Mouse (Mus musculus) midbrain, embryonic 10.5 days (tissue): ENCODE measurements around the gene Cspg5. TPM values are rescaled to one million over a fixed set of nuclear protein-coding genes. Genes with fewer than 3 reads are reported as not detected.

Experiments
- DNase-seq: peaks from one replicate; pipeline ENCODE4 v3.0.0-alpha.2; 2017; ENCODE audit warnings: low spot score
- H3K27ac ChIP-seq: fragments of 300-500 bp; sonication (generic); replicated peaks from 2 replicates; pipeline ENCODE4 v1.5.1; 2016; ENCODE audit warnings: mild to moderate bottlenecking
- H3K27me3 ChIP-seq: fragments of 300-500 bp; sonication (generic); 2 replicates; pipeline ENCODE4 v1.6.1; 2016; ENCODE audit warnings: low read depth, mild to moderate bottlenecking; ENCODE audit not compliant: poor library complexity, severe bottlenecking
- H3K36me3 ChIP-seq: fragments of 300-500 bp; sonication (generic); 2 replicates; pipeline ENCODE4 v1.6.1; 2016; ENCODE audit warnings: mild to moderate bottlenecking, moderate library complexity
- H3K4me1 ChIP-seq: fragments of 300-500 bp; sonication (generic); 2 replicates; pipeline ENCODE4 v1.6.1; 2016
- H3K4me3 ChIP-seq: fragments of 300-500 bp; sonication (generic); 2 replicates; pipeline ENCODE4 v1.5.1; 2016; ENCODE audit warnings: mild to moderate bottlenecking, moderate library complexity
- H3K9me3 ChIP-seq: fragments of 300-500 bp; sonication (generic); replicated peaks from 2 replicates; pipeline ENCODE4 v1.6.1; 2016; ENCODE audit warnings: mild to moderate bottlenecking
- WGBS: fragments of 180-500 bp; shearing (Covaris S2); methylation state at CpG from one replicate; pipeline ENCODE4 v1.1.7; 2016; 5-methylcytosine and 5-hydroxymethylcytosine counted together
- polyA plus RNA-seq: library from polyadenylated mRNA; unstranded; fragments of >200 nt; fragmentation: Nextera tagmentation; extraction: Ambion mirVana; gene quantifications from 2 replicates; pipeline ENCODE4 v1.2.1, GENCODE M21; 2016

Cspg5 gene
- 8.4 and 13.5 TPM in 2 replicates for polyA plus RNA-seq

GRCm38 (mm10) chr9:110243221-110243833 lies at the start of gene Cspg5:
Gene Cspg5, plus strand, starts transcription at chr9:110243783.
- peaks cover 51% of the 10 kb centered on the region for H3K27me3 ChIP-seq
- no peak for DNase-seq

DNA sequence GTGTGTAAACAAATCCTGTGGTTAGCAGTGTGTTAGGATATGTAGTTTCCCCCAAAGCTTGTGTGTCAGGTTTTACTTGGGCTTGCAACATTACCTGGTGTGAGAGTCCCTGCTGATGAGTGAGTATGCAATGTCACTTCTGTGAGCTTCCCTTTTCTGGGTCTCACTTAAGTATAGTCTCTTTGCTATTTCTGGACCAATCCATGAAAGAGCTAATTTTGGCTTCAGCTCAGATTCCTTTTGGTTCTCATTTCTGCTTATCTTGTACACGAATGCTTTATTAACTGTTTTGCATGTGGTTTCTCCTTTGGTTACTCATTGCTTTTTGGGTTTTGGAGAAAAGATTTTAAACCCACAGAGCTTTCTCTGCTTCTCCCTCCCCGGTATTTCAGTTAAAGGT lies 43.7 kb upstream of the Cspg5 start:
- Histone ChIP-seq H3K36me3 (peaks cover 100% of the 10 kb centered on the region), H3K27me3 (no peaks in the 10 kb centered on the region), H3K27ac (no peak overlapping the region), H3K4me3 (no peak overlapping the region), H3K4me1 (peaks cover 4% of the 10 kb centered on the region), H3K9me3 (no peaks in the 10 kb centered on the region)
- WGBS, result 94% methylated on average over 2 of the region's 2 CpGs
- no peak for DNase-seq

More at GRCm38 (mm10) chr9:110243221-110243833, at the start of gene Cspg5:
- Histone ChIP-seq H3K4me1 (peaks cover 33% of the 10 kb centered on the region), H3K4me3 (peak within 1 kb of the TSS; percentile 81), H3K36me3 (peaks cover 50% of the 10 kb centered on the region), H3K27ac (0 out of 2 replicates have a peak within 1 kb of the TSS, but pooled peaks have one; percentile 89), H3K9me3 (no peaks in the 10 kb centered on the region)
- WGBS, result 87% methylated on average over 7 of the region's 7 CpGs

DNA sequence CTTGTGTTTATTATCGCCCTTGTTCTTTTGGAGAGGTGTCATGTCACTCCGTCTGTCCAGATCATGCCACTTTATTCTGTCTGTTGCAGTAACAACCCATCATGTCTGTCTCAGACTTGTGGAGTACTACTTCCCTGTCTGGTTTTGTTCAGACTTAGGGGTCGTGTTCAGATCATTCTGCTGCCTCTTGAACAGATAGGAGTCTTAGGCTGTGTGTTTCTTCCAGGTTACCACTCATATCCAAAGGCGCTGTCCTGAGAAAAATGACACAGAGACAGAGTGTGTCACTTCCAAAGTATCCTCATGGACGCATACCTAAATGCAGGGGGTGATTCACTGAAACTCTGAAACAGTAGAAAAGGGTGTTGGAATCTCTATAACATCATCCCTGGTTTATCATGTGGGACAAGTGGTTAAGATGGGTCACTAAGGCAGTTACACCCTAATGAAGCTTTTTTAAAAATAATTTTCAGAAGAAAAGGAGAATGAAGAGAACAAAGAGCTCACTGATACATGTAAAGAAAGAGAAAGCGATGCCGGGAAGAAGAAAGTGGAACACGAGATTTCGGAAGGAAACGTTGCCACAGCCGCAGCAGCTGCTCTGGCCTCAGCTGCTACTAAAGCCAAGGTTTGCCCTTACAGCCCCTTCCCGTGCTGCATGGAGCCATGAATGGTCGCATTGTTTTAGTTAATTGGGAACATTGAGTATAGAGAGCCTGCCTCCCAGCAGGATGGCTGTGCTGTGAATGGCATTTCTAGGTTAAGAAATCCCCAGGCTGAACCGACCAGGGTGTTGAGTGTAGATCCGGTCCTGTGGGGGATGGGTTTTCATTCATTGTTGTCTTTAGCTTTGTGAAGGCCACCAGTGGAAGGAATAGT lies 37.8 kb upstream of the Cspg5 start:
- H3K4me1 ChIP-seq, result peaks cover 20% of the 10 kb centered on the region
- DNase-seq, result peak; percentile 38
- no peak overlapping the region for H3K4me3 ChIP-seq
- H3K27ac ChIP-seq, result peak overlapping the region; percentile 78
- no peaks in the 10 kb centered on the region for H3K27me3 ChIP-seq
- peaks cover 100% of the 10 kb centered on the region for H3K36me3 ChIP-seq
- WGBS, result 31% methylated on average over 15 of the region's 15 CpGs
- H3K9me3 ChIP-seq, result no peaks in the 10 kb centered on the region

- WGBS, result 84% methylated on average over 2 of the region's 2 CpGs
- peaks cover 100% of the 10 kb centered on the region for H3K36me3 ChIP-seq
- H3K4me3 ChIP-seq, result no peak overlapping the region
- H3K27ac ChIP-seq, result peak overlapping the region; percentile 78; the same call in 1 of the 2 replicates
- H3K4me1 ChIP-seq, result peaks cover 20% of the 10 kb centered on the region
- no peaks in the 10 kb centered on the region for H3K27me3 ChIP-seq
- H3K9me3 ChIP-seq, result no peaks in the 10 kb centered on the region
- no peak for DNase-seq
These were observed 37.1 kb upstream of the Cspg5 start for GRCm38 (mm10) chr9:110206437-110206836.

GRCm38 (mm10) chr9:110208265-110208664 lies 35.3 kb upstream of the Cspg5 start:
- H3K36me3 ChIP-seq, result peaks cover 100% of the 10 kb centered on the region
- H3K27ac ChIP-seq, result no peak overlapping the region
- H3K4me3 ChIP-seq, result no peak overlapping the region
- H3K27me3 ChIP-seq, result no peaks in the 10 kb centered on the region
- 77% methylated on average over 7 of the region's 7 CpGs for WGBS
- H3K9me3 ChIP-seq, result no peaks in the 10 kb centered on the region
- no peak for DNase-seq
- H3K4me1 ChIP-seq, result peaks cover 20% of the 10 kb centered on the region

DNA sequence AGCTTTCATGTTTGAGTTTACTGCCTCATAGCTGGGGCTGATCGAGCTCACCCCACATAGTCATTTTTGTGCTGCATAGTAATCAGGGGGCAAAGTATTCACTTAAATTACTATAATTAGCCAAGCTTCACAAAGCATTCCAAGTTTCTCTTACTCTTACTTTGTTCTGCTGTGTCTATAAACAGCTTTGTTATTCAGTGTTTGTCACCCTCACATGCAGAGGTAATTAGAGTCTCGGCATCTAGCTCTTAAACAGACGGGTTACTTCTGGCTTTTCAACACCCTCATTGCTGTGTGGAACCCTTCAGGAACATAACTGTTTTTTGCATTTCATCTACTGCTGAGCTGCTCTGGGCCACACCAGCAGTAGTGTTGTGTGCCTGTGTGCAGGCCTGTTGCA lies 34.6 kb upstream of the Cspg5 start:
- WGBS, result 94% methylated on average over 3 of the region's 3 CpGs
- no peak overlapping the region for H3K4me3 ChIP-seq
- DNase-seq, result no peak
- H3K9me3 ChIP-seq, result no peaks in the 10 kb centered on the region
- H3K27me3 ChIP-seq, result no peaks in the 10 kb centered on the region
- H3K27ac ChIP-seq, result no peak overlapping the region
- H3K4me1 ChIP-seq, result peaks cover 20% of the 10 kb centered on the region
- H3K36me3 ChIP-seq, result peaks cover 100% of the 10 kb centered on the region

- Histone ChIP-seq H3K9me3 (no peaks in the 10 kb centered on the region), H3K4me3 (no peak overlapping the region), H3K4me1 (no peaks in the 10 kb centered on the region), H3K36me3 (peaks cover 99% of the 10 kb centered on the region), H3K27ac (no peak overlapping the region), H3K27me3 (no peaks in the 10 kb centered on the region)
- DNase-seq, result no peak
- 93% methylated on average over 4 of the region's 4 CpGs for WGBS
These were observed 19.3 kb upstream of the Cspg5 start for GRCm38 (mm10) chr9:110224273-110224672.

DNA sequence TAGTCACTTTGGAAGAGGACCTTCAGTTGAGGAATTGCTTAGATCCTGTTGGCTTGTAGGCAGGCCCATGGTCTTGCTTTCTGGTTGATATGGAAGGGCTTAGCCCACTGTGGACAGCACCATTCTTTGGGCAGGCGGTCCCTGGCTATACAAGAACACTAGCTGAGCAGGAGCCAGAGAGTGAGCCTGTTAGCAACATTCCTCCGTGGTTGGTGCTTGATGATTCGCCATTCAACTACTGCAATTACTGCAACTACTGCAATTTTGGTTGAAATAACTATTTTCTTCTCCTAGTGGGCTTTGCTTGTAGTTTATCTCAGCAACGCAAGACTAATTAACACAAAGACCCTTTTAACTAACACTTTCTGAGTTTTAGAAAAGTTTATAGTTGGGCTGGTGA lies 17.4 kb upstream of the Cspg5 start:
- no peaks in the 10 kb centered on the region for H3K27me3 ChIP-seq
- H3K4me3 ChIP-seq, result no peak overlapping the region
- WGBS, result 96% methylated on average over 4 of the region's 4 CpGs
- H3K36me3 ChIP-seq, result peaks cover 99% of the 10 kb centered on the region
- DNase-seq, result no peak
- no peaks in the 10 kb centered on the region for H3K9me3 ChIP-seq
- H3K27ac ChIP-seq, result no peak overlapping the region
- no peaks in the 10 kb centered on the region for H3K4me1 ChIP-seq

GRCm38 (mm10) chr9:110228671-110229070 lies 14.9 kb upstream of the Cspg5 start:
- DNase-seq, result no peak
- Histone ChIP-seq H3K36me3 (peaks cover 99% of the 10 kb centered on the region), H3K4me3 (no peak overlapping the region), H3K4me1 (no peaks in the 10 kb centered on the region), H3K27me3 (no peaks in the 10 kb centered on the region), H3K27ac (no peak overlapping the region), H3K9me3 (no peaks in the 10 kb centered on the region)
- WGBS, result 92% methylated on average over 6 of the region's 6 CpGs

DNA sequence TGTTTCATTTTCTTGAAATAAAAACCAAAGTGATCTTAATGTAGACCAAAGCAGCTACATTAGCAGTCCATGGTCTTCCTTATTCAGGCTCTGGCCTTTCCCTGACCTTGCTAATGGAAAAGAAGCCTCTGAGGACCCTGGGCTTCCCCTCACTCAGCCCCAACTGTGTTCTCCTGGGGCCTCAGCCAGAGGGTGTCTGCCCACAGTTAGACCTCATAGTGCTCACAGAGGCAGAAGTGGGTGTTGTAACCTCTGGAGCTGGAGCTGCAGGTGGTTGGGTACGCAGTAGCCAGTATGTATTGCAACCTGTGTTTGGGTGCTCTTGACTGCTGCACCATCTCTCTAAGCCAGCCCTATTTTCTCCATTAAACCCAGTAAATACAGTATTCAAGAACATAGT lies 14.5 kb upstream of the Cspg5 start:
- H3K27me3 ChIP-seq, result no peaks in the 10 kb centered on the region
- peaks cover 99% of the 10 kb centered on the region for H3K36me3 ChIP-seq
- H3K9me3 ChIP-seq, result no peaks in the 10 kb centered on the region
- no peaks in the 10 kb centered on the region for H3K4me1 ChIP-seq
- DNase-seq, result no peak
- no peak overlapping the region for H3K27ac ChIP-seq
- 100% methylated on average over 1 of the region's 1 CpGs for WGBS
- H3K4me3 ChIP-seq, result no peak overlapping the region

DNA sequence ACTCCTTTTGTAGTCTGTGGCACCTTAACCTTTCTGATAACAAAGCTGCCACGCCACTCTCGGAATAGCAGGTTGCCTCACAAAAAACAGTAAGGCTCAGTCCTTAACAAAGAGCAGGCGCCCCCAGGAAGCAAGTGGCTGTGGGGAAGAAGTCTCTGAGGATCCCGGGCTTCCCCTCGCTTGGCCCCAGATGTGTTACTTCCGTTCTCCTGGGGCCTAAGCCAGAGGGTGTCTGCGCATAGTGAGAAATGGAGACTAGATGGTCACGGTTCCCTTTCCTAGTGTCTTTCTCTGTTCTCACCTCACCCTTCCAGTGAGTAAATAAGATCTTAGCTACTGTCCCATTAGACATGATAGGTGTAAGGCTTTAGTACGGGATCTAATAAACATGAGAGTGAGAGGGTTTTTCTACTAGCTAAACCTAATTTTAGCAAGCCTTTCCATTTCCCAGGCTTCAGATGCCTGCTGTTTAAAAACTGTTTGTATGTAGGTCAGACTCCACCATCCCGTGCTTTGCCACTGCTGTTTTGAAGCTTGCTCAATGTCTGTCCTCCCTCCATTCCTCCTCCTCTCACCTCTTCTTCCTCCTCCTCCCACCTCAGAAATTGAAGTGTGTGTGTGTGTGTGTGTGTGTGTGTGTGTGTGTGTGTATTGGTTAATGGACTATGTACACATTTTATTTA lies 13.9 kb upstream of the Cspg5 start:
- 94% methylated on average over 10 of the region's 10 CpGs for WGBS
- H3K9me3 ChIP-seq, result no peaks in the 10 kb centered on the region
- no peak overlapping the region for H3K27ac ChIP-seq
- no peaks in the 10 kb centered on the region for H3K27me3 ChIP-seq
- peaks cover 99% of the 10 kb centered on the region for H3K36me3 ChIP-seq
- no peak overlapping the region for H3K4me3 ChIP-seq
- no peak for DNase-seq
- no peaks in the 10 kb centered on the region for H3K4me1 ChIP-seq

GRCm38 (mm10) chr9:110230395-110231071 lies 13.1 kb upstream of the Cspg5 start:
- Histone ChIP-seq H3K27me3 (no peaks in the 10 kb centered on the region), H3K4me1 (no peaks in the 10 kb centered on the region), H3K27ac (no peak overlapping the region), H3K36me3 (peaks cover 99% of the 10 kb centered on the region), H3K4me3 (no peak overlapping the region), H3K9me3 (no peaks in the 10 kb centered on the region)
- WGBS, result 93% methylated on average over 16 of the region's 16 CpGs
- DNase-seq, result no peak
